Mouse (Mus musculus): ENCODE measurements around the gene Gm28035. TPM values are rescaled to one million over a fixed set of nuclear protein-coding genes. Genes with fewer than 3 reads are reported as not detected.

The Gm28035 gene
- 0.11 and 0.12 TPM in 2 replicates for polyA plus RNA-seq (2015; fragmentation: Nextera tagmentation; extraction: Ambion mirVana)

GRCm38 (mm10) chr2:30240267-30240666 lies at the start of gene Gm28035:
TSS of gene Gm28035 (plus strand) at chr2:30240567.

GRCm38 (mm10) chr2:30205629-30206357 lies 34.6 kb upstream of the Gm28035 start, which contains the start of gene Kyat1:
TSS of gene Kyat1 (minus strand) at chr2:30205847.

GRCm38 (mm10) chr2:30237199-30237880 lies 3.0 kb upstream of the Gm28035 start, which contains the start of gene Lrrc8a:
TSS of gene Lrrc8a (plus strand) at chr2:30237715.

GRCm38 (mm10) chr2:30265767-30266253 lies 25.4 kb downstream of the Gm28035 start, which contains the start of gene Phyhd1:
TSS of gene Phyhd1 (plus strand) at chr2:30266203.

DNA sequence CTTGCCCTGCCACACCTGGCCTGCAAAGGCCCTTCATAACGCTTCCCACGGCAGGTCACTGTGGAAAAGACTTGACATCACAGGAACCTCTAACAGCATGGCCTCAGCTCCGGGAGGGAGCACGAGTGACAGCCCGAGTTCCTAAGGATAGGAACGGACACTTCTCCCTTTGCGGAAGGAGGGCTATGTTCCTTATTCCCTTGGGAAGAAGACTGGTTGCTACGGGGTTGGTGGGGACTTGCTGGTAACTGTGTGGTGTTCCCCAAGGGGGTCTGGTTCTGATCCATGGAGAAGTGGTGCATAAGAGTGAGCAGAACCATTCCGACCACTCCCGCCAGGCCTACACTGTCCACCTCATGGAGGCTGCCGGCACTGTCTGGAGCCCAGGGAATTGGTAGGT lies 40.4 kb downstream of the Gm28035 start, which contains the start of gene Gm28038:
Gene Gm28038 (plus strand): TSS at position 301 of the 400 bp plus-strand sequence.

GRCm38 (mm10) chr2:30286192-30287026 lies 46.0 kb downstream of the Gm28035 start, which contains the start of the genes Dolk and Nup188:
TSS of gene Dolk (minus strand) at chr2:30286334.
TSS of gene Nup188 (plus strand) at chr2:30286397.

Other genes with a start within 250 kb of the Gm28035 start
- gene Wdr34, start 191.7 kb upstream of the Gm28035 start, polyA plus RNA-seq (2015; fragmentation: Nextera tagmentation; extraction: Ambion mirVana) = 27.3 and 30.6 TPM in 2 replicates
- 172 and 260 TPM in 2 replicates for gene Set, start 183.2 kb upstream of the Gm28035 start, polyA plus RNA-seq (2015; fragmentation: Nextera tagmentation; extraction: Ambion mirVana)
- gene Pkn3, start 162.9 kb upstream of the Gm28035 start, polyA plus RNA-seq (2015; fragmentation: Nextera tagmentation; extraction: Ambion mirVana) = 2.3 and 4.8 TPM in 2 replicates
- gene Zdhhc12, start 146.9 kb upstream of the Gm28035 start, polyA plus RNA-seq (2015; fragmentation: Nextera tagmentation; extraction: Ambion mirVana) = 24.9 and 31.7 TPM in 2 replicates
- 5.2 and 6.6 TPM in 2 replicates for gene Zer1, start 116.0 kb upstream of the Gm28035 start, polyA plus RNA-seq (2015; fragmentation: Nextera tagmentation; extraction: Ambion mirVana)
- gene Tbc1d13, start 106.8 kb upstream of the Gm28035 start, polyA plus RNA-seq (2015; fragmentation: Nextera tagmentation; extraction: Ambion mirVana) = 3.1 and 7.6 TPM in 2 replicates
- gene Endog, start 69.1 kb upstream of the Gm28035 start, polyA plus RNA-seq (2015; fragmentation: Nextera tagmentation; extraction: Ambion mirVana) = 29.2 and 38.9 TPM in 2 replicates
- gene Spout1, start 62.1 kb upstream of the Gm28035 start, polyA plus RNA-seq (2015; fragmentation: Nextera tagmentation; extraction: Ambion mirVana) = 25.1 and 32.0 TPM in 2 replicates
- 7.2 and 12.4 TPM in 2 replicates for gene Kyat1, start 34.7 kb upstream of the Gm28035 start, polyA plus RNA-seq (2015; fragmentation: Nextera tagmentation; extraction: Ambion mirVana)
- gene Lrrc8a, start 2.9 kb upstream of the Gm28035 start, polyA plus RNA-seq (2015; fragmentation: Nextera tagmentation; extraction: Ambion mirVana) = 31.8 and 34.7 TPM in 2 replicates
- gene Phyhd1, start 25.6 kb downstream of the Gm28035 start, polyA plus RNA-seq (2015; fragmentation: Nextera tagmentation; extraction: Ambion mirVana) = 7.4 and 9.5 TPM in 2 replicates
- gene Gm28038, start 40.5 kb downstream of the Gm28035 start, polyA plus RNA-seq (2015; fragmentation: Nextera tagmentation; extraction: Ambion mirVana) = not detected in 2 replicates
- 23.1 and 40.6 TPM in 2 replicates for gene Dolk, start 45.8 kb downstream of the Gm28035 start, polyA plus RNA-seq (2015; fragmentation: Nextera tagmentation; extraction: Ambion mirVana)
- 16.5 and 23.9 TPM in 2 replicates for gene Nup188, start 45.8 kb downstream of the Gm28035 start, polyA plus RNA-seq (2015; fragmentation: Nextera tagmentation; extraction: Ambion mirVana)
- 64.0 and 93.0 TPM in 2 replicates for gene Sh3glb2, start 118.8 kb downstream of the Gm28035 start, polyA plus RNA-seq (2015; fragmentation: Nextera tagmentation; extraction: Ambion mirVana)
- gene Miga2, start 123.7 kb downstream of the Gm28035 start, polyA plus RNA-seq (2015; fragmentation: Nextera tagmentation; extraction: Ambion mirVana) = 8.7 and 17.0 TPM in 2 replicates
- gene Dolpp1, start 151.7 kb downstream of the Gm28035 start, polyA plus RNA-seq (2015; fragmentation: Nextera tagmentation; extraction: Ambion mirVana) = 17.3 and 17.9 TPM in 2 replicates
- 27.0 and 27.9 TPM in 2 replicates for gene Crat, start 175.2 kb downstream of the Gm28035 start, polyA plus RNA-seq (2015; fragmentation: Nextera tagmentation; extraction: Ambion mirVana)
- gene Ptpa, start 175.5 kb downstream of the Gm28035 start, polyA plus RNA-seq (2015; fragmentation: Nextera tagmentation; extraction: Ambion mirVana) = 90.2 and 99.4 TPM in 2 replicates
- 5.2 and 5.4 TPM in 2 replicates for gene Ier5l, start 233.7 kb downstream of the Gm28035 start, polyA plus RNA-seq (2015; fragmentation: Nextera tagmentation; extraction: Ambion mirVana)